In the genomic region with DNA sequence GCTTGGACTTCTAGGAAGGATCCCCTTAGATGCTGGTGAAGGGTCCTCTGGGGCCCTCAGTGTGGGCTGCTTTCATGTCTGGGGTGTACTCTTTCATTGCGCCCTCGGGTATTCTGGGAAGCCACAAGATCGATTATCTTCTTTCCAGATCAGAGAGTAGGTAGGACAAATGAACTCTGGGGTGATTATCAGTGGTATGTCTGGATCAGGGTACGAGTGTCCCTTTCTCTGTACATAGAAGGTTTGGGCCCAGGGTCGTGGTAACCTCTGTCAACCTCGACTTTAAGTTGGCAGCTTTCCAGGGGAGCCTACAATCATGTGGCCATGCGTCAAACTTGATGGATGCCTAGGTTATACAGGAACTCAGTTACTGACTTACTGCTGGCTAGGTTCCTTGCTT, we compare ENCODE assay signal across 29 mouse cellular contexts. TPM values are rescaled to one million over a fixed set of nuclear protein-coding genes. Genes with fewer than 3 reads are reported as not detected.
A peak's percentile ranks its signal among the peaks of the same experiment; 100 is the strongest.
DNase-seq lines count a peak whose midpoint lies in the region; ATAC-seq and TF ChIP-seq lines count a peak whose summit lies in the region.
"Had no signal": no experiment of that assay in that cellular context is flagged by ENCODE, and none has a peak within 500 bp of the region (broad histone marks: within the 10 kb centered on the region; RNA-seq: fewer than 3 reads in every experiment).

No protein-coding gene starts in this region.

- no peak overlapping the region for H3K27ac ChIP-seq in kidney, adult 2 months (ENCODE audit: insufficient read depth, low read depth, low read length)
- H3K27ac ChIP-seq in midbrain, embryonic 11.5 days (ENCODE audit: low read depth, low read length) = no peak overlapping the region
- no peak overlapping the region for H3K27ac ChIP-seq in midbrain, embryonic 13.5 days
- H3K27ac ChIP-seq: embryonic facial prominence, embryonic 10.5 days; embryonic facial prominence, embryonic 13.5 days; forebrain, embryonic 12.5 days; heart, embryonic 15.5 days; hindbrain, embryonic 10.5 days; hindbrain, embryonic 13.5 days; intestine, embryonic 15.5 days had no signal

- H3K36me3 ChIP-seq in kidney, adult 2 months (ENCODE audit: control insufficient read depth, insufficient read depth, low read length) = no peaks in the 10 kb centered on the region
- no peaks in the 10 kb centered on the region for H3K36me3 ChIP-seq in midbrain, embryonic 11.5 days (ENCODE audit: control insufficient read depth, insufficient read depth, low read length)
- peaks cover 6% of the 10 kb centered on the region; the same call in 1 of the 2 replicates for H3K36me3 ChIP-seq in midbrain, embryonic 13.5 days
- H3K36me3 ChIP-seq: forebrain, embryonic 12.5 days; G1E; heart, embryonic 15.5 days; intestine, embryonic 15.5 days had no signal

- no peak overlapping the region for H3K4me3 ChIP-seq in kidney, adult 2 months (ENCODE audit: insufficient read depth, low read depth, low read length)
- H3K4me3 ChIP-seq in midbrain, embryonic 11.5 days (ENCODE audit: low read depth, low read length) = no peak overlapping the region
- no peak overlapping the region for H3K4me3 ChIP-seq in midbrain, embryonic 13.5 days (replicated peaks)
- H3K4me3 ChIP-seq: embryonic facial prominence, embryonic 10.5 days; embryonic facial prominence, embryonic 13.5 days; erythroblast, embryonic 14.5 days; forebrain, embryonic 12.5 days; heart, embryonic 12.5 days; heart, embryonic 15.5 days; hindbrain, embryonic 10.5 days; hindbrain, embryonic 13.5 days; intestine, embryonic 15.5 days had no signal

- no peak overlapping the region for H3K9ac ChIP-seq in midbrain, embryonic 11.5 days (ENCODE audit: low read length)
- no peak overlapping the region for H3K9ac ChIP-seq in midbrain, embryonic 13.5 days (replicated peaks)
- H3K9ac ChIP-seq: embryonic facial prominence, embryonic 13.5 days; forebrain, embryonic 12.5 days; heart, embryonic 12.5 days; heart, embryonic 15.5 days; hindbrain, embryonic 13.5 days; intestine, embryonic 15.5 days had no signal

- 60% methylated on average over 7 of the region's 7 CpGs for WGBS in kidney, adult 2 months
- 89% methylated on average over 7 of the region's 7 CpGs for WGBS in midbrain, embryonic 11.5 days
- WGBS in midbrain, embryonic 13.5 days = 86% methylated on average over 7 of the region's 7 CpGs

- no peak for TF ChIP-seq CTCF in kidney, adult 2 months (conservative IDR thresholded peaks at IDR 0.05; ENCODE audit: insufficient read depth, insufficient read length, low read depth, low read length)

- H3K27me3 ChIP-seq in kidney, adult 2 months (replicated peaks; ENCODE audit: control insufficient read depth, insufficient read depth, low read length) = no peaks in the 10 kb centered on the region
- H3K27me3 ChIP-seq in midbrain, embryonic 11.5 days (ENCODE audit: control insufficient read depth, insufficient read depth, low read length) = peaks cover 25% of the 10 kb centered on the region
- peaks cover 38% of the 10 kb centered on the region for H3K27me3 ChIP-seq in midbrain, embryonic 13.5 days

- peak; percentile 41 for DNase-seq in cerebellum, adult 11 months
- DNase-seq in cerebellum, adult 8-10 months = no peak
- peak; percentile 76 for DNase-seq in cerebellum, adult 9-10 months
- DNase-seq in cerebellum, postnatal 4 days (ENCODE audit: low spot score in 2 of 2) = no peak
- DNase-seq in kidney, adult 2 months = peak; percentile 29
- DNase-seq in kidney, postnatal 14 days = no peak
- peak; percentile 70 for DNase-seq in midbrain, embryonic 11.5 days (ENCODE audit: low spot score, missing footprints)
- DNase-seq: adrenal gland, adult 2 months; adrenal gland, postnatal 14 days; B cell, adult 2 months; embryo, embryonic 11 days; gastrocnemius, postnatal 10 days; gastrocnemius, postnatal 36 days; heart, postnatal 10 days; heart, postnatal 36 days; kidney, adult 11 months had no signal

- H3K9me3 ChIP-seq in midbrain, embryonic 11.5 days (ENCODE audit: control insufficient read depth, low read length) = no peaks in the 10 kb centered on the region
- H3K9me3 ChIP-seq in midbrain, embryonic 13.5 days = no peaks in the 10 kb centered on the region
- H3K9me3 ChIP-seq: embryonic facial prominence, embryonic 10.5 days; embryonic facial prominence, embryonic 13.5 days; forebrain, embryonic 12.5 days; heart, embryonic 12.5 days; heart, embryonic 15.5 days; hindbrain, embryonic 10.5 days; hindbrain, embryonic 13.5 days; intestine, embryonic 15.5 days had no signal

- H3K4me1 ChIP-seq in kidney, adult 2 months (ENCODE audit: control insufficient read depth, insufficient read depth, low read length) = no peaks in the 10 kb centered on the region
- H3K4me1 ChIP-seq in midbrain, embryonic 11.5 days (ENCODE audit: control insufficient read depth, insufficient read depth, low read length) = peaks cover 6% of the 10 kb centered on the region
- peaks cover 20% of the 10 kb centered on the region for H3K4me1 ChIP-seq in midbrain, embryonic 13.5 days (replicated peaks)

- H3K4me2 ChIP-seq in midbrain, embryonic 11.5 days = no peak overlapping the region
- H3K4me2 ChIP-seq in midbrain, embryonic 13.5 days (replicated peaks) = no peak overlapping the region
- H3K4me2 ChIP-seq: embryonic facial prominence, embryonic 13.5 days; forebrain, embryonic 12.5 days; heart, embryonic 12.5 days; heart, embryonic 15.5 days; hindbrain, embryonic 13.5 days; intestine, embryonic 15.5 days had no signal

- ATAC-seq in midbrain, embryonic 11.5 days (ENCODE audit: low FRiP score) = no peak
- no peak for ATAC-seq in midbrain, embryonic 13.5 days
- ATAC-seq: forebrain, embryonic 16.5 days; hindbrain, embryonic 16.5 days; intestine, embryonic 15.5 days had no signal

- no peak for TF ChIP-seq POLR2A in kidney, adult 2 months (IDR thresholded peaks at IDR 0.05; ENCODE audit: low read depth, low read length)

RNA-seq across cellular contexts. Expression of a gene that starts 26.5 kb away (rescaled TPM):
- polyA plus RNA-seq in kidney, adult 2 months (2012; rRNA removed) = 18.0 and 19.5 TPM in 2 replicates
- 2.2 TPM in 2 replicates for polyA plus RNA-seq in midbrain, embryonic 11.5 days (2014; fragmentation: Nextera tagmentation; extraction: Ambion mirVana)
- 13.3 and 14.8 TPM in 2 replicates for polyA plus RNA-seq in midbrain, embryonic 13.5 days (2015; fragmentation: Nextera tagmentation; extraction: Ambion mirVana)

RNA-seq across cellular contexts. Expression of a gene that starts 42.2 kb away (rescaled TPM):
- 0.58 and 0.74 TPM in 2 replicates for polyA plus RNA-seq in kidney, adult 2 months (2012; rRNA removed)
- polyA plus RNA-seq in midbrain, embryonic 11.5 days (2014; fragmentation: Nextera tagmentation; extraction: Ambion mirVana) = 0.42 and 0.43 TPM in 2 replicates
- 2.5 and 2.6 TPM in 2 replicates for polyA plus RNA-seq in midbrain, embryonic 13.5 days (2015; fragmentation: Nextera tagmentation; extraction: Ambion mirVana)
- polyA plus RNA-seq: embryonic facial prominence, embryonic 10.5 days; erythroblast, embryonic 14.5 days; G1E; intestine, embryonic 15.5 days had no signal

RNA-seq across cellular contexts. Expression of a gene that starts 48.7 kb away (rescaled TPM):
- polyA plus RNA-seq in kidney, adult 2 months (2012; rRNA removed) = 26.0 and 30.0 TPM in 2 replicates
- polyA plus RNA-seq in midbrain, embryonic 11.5 days (2014; fragmentation: Nextera tagmentation; extraction: Ambion mirVana) = 7.4 and 9.4 TPM in 2 replicates
- polyA plus RNA-seq in midbrain, embryonic 13.5 days (2015; fragmentation: Nextera tagmentation; extraction: Ambion mirVana) = 16.7 and 17.6 TPM in 2 replicates

Comparison
In these comparisons a context has a peak if more than half of its experiments do, and no peak if none do; other contexts are left out.
1. DNase-seq: peak in cerebellum, adult 11 months (single experiment), cerebellum, adult 9-10 months (single experiment), kidney, adult 2 months (single experiment) and midbrain, embryonic 11.5 days (single experiment); none in cerebellum, adult 8-10 months (single experiment), cerebellum, postnatal 4 days (0 of 2) and kidney, postnatal 14 days (single experiment).